Mouse (Mus musculus) midbrain, postnatal 0 days (tissue): ENCODE data around the gene Chd6. TPM values are rescaled to one million over a fixed set of nuclear protein-coding genes. Genes with fewer than 3 reads are reported as not detected.
A peak's percentile ranks its signal among the peaks of the same experiment; 100 is the strongest.

Source experiments
- ATAC-seq: fragments of 200-750 bp; cut with Nextera tagmentation; 2 replicates; pipeline ENCODE4 v1.8.0; 2017; ENCODE audit warnings: moderate number of reproducible peaks, mild to moderate bottlenecking, moderate TSS enrichment, moderate library complexity; ENCODE audit not compliant: low FRiP score
- DNase-seq: peaks from one replicate; pipeline ENCODE4 v3.0.0-alpha.2; 2015; ENCODE audit warnings: low spot score
- H3K27ac ChIP-seq: fragments of 300-500 bp; sonication (generic); 2 replicates; pipeline ENCODE4 v1.5.1; 2014; ENCODE audit warnings: low read depth, mild to moderate bottlenecking, low read length, mixed read lengths
- H3K27me3 ChIP-seq: fragments of 300-500 bp; sonication (generic); 2 replicates; pipeline ENCODE4 v1.6.1; 2014; ENCODE audit warnings: low read length, control low read depth, mixed read lengths; ENCODE audit not compliant: insufficient read depth
- H3K36me3 ChIP-seq: fragments of 300-500 bp; sonication (generic); 2 replicates; pipeline ENCODE4 v1.6.1; 2014; ENCODE audit warnings: low read length, control low read depth, mixed read lengths; ENCODE audit not compliant: insufficient read depth
- H3K4me1 ChIP-seq: fragments of 300-500 bp; sonication (generic); 2 replicates; pipeline ENCODE4 v1.6.1; 2014; ENCODE audit warnings: mild to moderate bottlenecking, control low read depth, antibody characterized with exemption, low read length, mixed read lengths; ENCODE audit not compliant: insufficient read depth
- H3K4me2 ChIP-seq: fragments of 300-500 bp; sonication (generic); 2 replicates; pipeline ENCODE4 v1.6.1; 2014; ENCODE audit warnings: low read depth, mild to moderate bottlenecking, low read length, mixed read lengths; ENCODE audit not compliant: poor library complexity, severe bottlenecking
- H3K4me3 ChIP-seq: fragments of 300-500 bp; sonication (generic); 2 replicates; pipeline ENCODE4 v1.5.1; 2014; ENCODE audit warnings: low read depth, mild to moderate bottlenecking, low read length, moderate library complexity
- H3K9ac ChIP-seq: fragments of 300-500 bp; sonication (generic); replicated peaks from 2 replicates; pipeline ENCODE4 v1.6.1; 2014; ENCODE audit warnings: mild to moderate bottlenecking, low read length, moderate library complexity, mixed read lengths; ENCODE audit not compliant: poor library complexity, severe bottlenecking
- H3K9me3 ChIP-seq: fragments of 300-500 bp; sonication (generic); 2 replicates; pipeline ENCODE4 v1.6.1; 2016; ENCODE audit warnings: low read length, control low read depth
- CTCF ChIP-seq: IDR thresholded peaks from 2 replicates; pipeline ENCODE4 v1.5.1; 2016; ENCODE audit warnings: antibody characterized with exemption, mild to moderate bottlenecking
- WGBS: fragments of 180-500 bp; shearing (Covaris S2); extraction: QIAGEN DNeasy Blood & Tissue Kit; methylation state at CpG from one replicate; pipeline ENCODE4 v1.1.7; 2014; 5-methylcytosine and 5-hydroxymethylcytosine counted together
- polyA plus RNA-seq: library from polyadenylated mRNA; unstranded; fragments of >200 nt; fragmentation: Nextera tagmentation; extraction: Ambion mirVana; gene quantifications from 2 replicates; pipeline ENCODE4 v1.2.1, GENCODE M21; 2015
- total RNA-seq: library from RNA; depleted of rRNA; stranded (reverse); fragments of >200 nt; gene quantifications from 2 replicates; pipeline ENCODE4 v1.2.3, GENCODE M21; 2014; rRNA removed

Chd6 gene
- 58.3 and 69.6 TPM in 2 replicates for total RNA-seq
- polyA plus RNA-seq = 23.5 and 26.6 TPM in 2 replicates

DNA sequence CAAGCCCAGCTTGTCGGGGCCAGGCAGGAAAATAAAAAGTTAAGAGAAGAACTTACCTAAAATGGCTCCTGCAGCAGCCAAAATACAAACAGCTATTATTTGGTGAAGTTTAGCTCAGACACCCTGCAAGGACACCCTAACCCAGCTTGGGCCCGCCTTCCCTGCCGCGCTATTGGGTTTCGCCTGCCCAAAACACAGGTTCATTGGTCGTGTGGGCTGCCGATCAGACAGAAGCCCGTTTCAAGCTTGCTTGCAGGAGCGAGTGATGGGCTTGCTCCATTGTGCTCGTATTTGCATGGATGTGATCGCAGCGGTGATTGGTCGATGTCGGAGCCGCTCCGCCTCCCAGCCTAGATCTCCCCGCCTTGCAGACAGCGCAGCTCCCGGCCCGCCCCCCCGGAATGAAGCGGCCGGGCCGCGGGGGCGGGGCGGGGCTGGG lies at the start of gene Chd6:
TSS of gene Chd6 (minus strand) at position 143 of the 439 bp plus-strand sequence.
- Histone ChIP-seq H3K4me3 (peak within 1 kb of the TSS; percentile 95), H3K36me3 (no peaks in the 10 kb centered on the region), H3K9ac (peak within 1 kb of the TSS; percentile 90), H3K4me2 (peak within 1 kb of the TSS; percentile 67), H3K27me3 (no peaks in the 10 kb centered on the region), H3K4me1 (peaks cover 2% of the 10 kb centered on the region; the same call in 1 of the 2 replicates), H3K27ac (peak within 1 kb of the TSS; percentile 94), H3K9me3 (no peaks in the 10 kb centered on the region)
- DNase-seq (peak; percentile 100), ATAC-seq (peak; percentile 99)
- under 1% methylated on average over 23 of the region's 27 CpGs for WGBS
- TF ChIP-seq CTCF = no peak

DNA sequence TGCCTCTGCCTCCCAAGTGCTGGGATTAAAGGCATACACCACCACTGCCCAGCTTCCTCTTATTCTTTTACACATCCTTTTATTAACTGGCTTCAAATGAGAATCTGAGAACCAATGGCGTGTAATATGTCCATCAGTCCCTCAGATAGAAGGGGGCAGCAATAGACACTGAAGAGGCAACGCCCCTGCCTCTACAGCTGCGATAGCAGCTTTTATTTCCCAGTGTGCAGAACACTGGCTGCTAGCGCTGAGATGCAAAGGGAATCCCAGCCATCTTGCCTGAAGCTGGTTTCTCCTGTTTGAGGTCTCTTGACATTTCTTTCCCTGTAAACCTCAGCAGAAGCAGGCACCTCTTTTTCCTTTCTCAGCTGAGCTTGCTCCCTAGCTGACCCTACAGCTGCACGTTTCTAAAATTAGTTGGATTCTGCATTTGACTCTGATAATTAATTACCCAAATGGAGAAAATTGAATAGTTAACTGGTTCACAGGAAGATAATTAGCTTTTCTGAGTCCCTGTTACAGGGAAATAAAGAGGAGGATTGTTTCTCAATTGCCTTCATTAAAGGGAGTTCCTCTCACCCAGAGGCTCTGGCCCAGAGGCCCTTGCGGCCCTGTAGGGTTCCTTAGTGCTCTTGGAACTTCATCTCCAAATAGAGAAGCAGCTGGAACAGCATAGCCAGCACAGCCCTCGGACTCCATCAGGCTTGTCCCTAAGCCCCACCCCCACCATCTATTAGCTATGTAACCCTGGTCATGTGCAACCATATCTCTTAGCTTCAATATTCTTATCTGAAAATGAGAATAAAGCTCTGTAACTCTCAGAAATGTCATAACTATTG lies 41.3 kb upstream of the Chd6 start:
- WGBS = 57% methylated on average over 7 of the region's 7 CpGs
- TF ChIP-seq CTCF = no peak
- H3K4me2 ChIP-seq = no peak overlapping the region
- DNase-seq (peak; percentile 16), ATAC-seq (no peak)
- no peaks in the 10 kb centered on the region for H3K27me3 ChIP-seq
- H3K27ac ChIP-seq = peak overlapping the region; percentile 48; the same call in 1 of the 2 replicates
- no peaks in the 10 kb centered on the region for H3K9me3 ChIP-seq
- H3K4me3 ChIP-seq = no peak overlapping the region
- no peak overlapping the region for H3K9ac ChIP-seq
- H3K4me1 ChIP-seq = peaks cover 11% of the 10 kb centered on the region
- no peaks in the 10 kb centered on the region for H3K36me3 ChIP-seq

DNA sequence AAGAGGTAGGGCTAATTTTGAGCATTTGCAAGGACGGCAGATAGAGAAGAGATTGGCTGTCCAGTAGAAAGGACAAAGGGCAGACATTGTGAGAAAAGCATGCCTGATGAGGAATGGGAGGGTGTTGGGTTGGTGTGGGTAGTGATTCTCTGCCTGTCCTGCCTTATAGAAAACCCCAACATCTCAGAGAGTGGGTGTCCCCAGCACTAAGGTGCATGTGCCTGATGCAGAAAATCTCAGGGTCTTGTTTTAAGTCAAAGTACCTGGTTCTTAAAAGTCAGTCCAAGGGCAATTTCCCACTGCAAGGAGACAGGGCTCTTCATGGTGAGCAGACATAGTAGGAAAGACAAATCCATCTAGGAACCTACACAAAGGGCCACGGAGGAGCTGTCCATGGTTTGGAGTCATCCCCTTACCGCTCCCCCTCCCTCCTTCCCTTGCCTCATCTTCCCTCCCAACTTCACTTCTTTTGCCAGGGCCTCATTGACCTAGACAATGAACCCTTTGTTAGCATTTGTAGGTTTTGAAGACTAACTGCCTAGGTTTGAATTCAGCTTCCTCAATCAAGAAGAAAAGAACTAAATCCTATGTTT lies 39.6 kb upstream of the Chd6 start:
- Histone ChIP-seq H3K27me3 (no peaks in the 10 kb centered on the region), H3K4me1 (peaks cover 11% of the 10 kb centered on the region), H3K4me2 (no peak overlapping the region), H3K9ac (no peak overlapping the region), H3K9me3 (no peaks in the 10 kb centered on the region), H3K36me3 (no peaks in the 10 kb centered on the region), H3K4me3 (no peak overlapping the region), H3K27ac (peak overlapping the region; percentile 80)
- 27% methylated on average over 3 of the region's 3 CpGs for WGBS
- ATAC-seq = no peak
- no peak for TF ChIP-seq CTCF
- no peak for DNase-seq

DNA sequence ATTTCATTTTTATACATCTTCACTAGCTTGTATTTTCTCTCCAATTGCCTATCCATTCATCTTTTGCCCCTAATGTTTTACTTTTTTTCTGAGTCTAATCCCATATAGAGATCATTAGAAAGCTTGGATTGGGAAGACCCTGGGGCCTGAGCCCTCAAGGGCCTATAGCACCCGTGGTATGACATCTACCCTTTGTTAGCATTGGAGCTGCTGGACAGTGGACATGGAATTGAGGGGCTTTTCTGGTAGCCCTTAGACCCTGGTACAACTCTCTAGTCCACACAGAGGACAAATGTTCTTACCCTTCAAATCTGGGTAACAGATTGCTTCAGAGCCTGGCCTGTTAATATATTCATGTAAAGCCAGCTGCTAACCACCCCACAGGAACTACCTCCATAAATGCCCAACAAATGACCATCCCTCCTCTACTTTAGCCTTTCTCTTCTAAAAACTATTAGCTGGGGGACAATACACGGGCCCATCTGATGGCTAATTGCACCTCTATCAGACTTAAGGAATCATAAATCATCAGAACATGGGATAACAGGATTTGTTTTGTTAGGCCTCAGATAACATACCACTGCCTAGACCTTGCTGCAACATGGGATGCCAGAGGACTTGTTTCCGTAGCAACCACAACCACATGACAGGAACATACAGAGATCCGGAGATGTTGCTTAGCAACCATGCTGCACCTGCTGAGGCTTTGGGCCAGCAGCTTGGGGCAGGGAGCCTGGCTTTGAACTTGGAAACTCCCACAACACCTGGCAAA lies 39.0 kb upstream of the Chd6 start:
- WGBS = 25% methylated on average over 4 of the region's 4 CpGs
- Histone ChIP-seq H3K36me3 (no peaks in the 10 kb centered on the region), H3K4me2 (no peak overlapping the region), H3K4me1 (peaks cover 11% of the 10 kb centered on the region), H3K27me3 (no peaks in the 10 kb centered on the region), H3K27ac (peak overlapping the region; percentile 80), H3K9me3 (no peaks in the 10 kb centered on the region), H3K9ac (no peak overlapping the region), H3K4me3 (no peak overlapping the region)
- no peak for TF ChIP-seq CTCF
- ATAC-seq (peak; percentile 93), DNase-seq (peak; percentile 93)

DNA sequence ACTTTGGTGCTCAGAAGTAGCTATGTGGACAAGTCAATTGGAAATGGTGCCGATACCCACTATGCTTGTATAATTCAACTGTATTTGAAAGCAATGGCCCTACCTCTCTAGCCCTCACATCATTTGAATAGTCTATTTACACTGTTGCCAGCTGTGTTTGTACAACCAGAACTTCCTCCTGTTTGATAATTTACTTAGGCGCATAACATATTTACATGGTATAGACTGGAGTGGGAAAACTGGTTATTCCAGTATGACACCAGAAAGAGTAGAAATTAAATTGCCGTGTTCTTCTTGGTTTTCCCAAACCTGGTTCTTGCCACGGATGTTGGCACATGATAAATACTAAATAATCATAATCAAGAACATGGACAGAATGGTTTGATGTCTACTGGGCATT lies 35.9 kb upstream of the Chd6 start:
- Histone ChIP-seq H3K4me3 (no peak overlapping the region), H3K9me3 (no peaks in the 10 kb centered on the region), H3K27me3 (no peaks in the 10 kb centered on the region), H3K27ac (no peak overlapping the region), H3K36me3 (no peaks in the 10 kb centered on the region), H3K9ac (no peak overlapping the region), H3K4me1 (peaks cover 11% of the 10 kb centered on the region), H3K4me2 (no peak overlapping the region)
- WGBS = 94% methylated on average over 4 of the region's 4 CpGs
- no peak for TF ChIP-seq CTCF
- DNase-seq (no peak), ATAC-seq (no peak)
